ENCODE assay signal across 9 mouse cellular contexts in genomic region chr2:132264266-132264710, GRCm38 (mm10). TPM values are rescaled to one million over a fixed set of nuclear protein-coding genes. Genes with fewer than 3 reads are reported as not detected.
DNase-seq lines count a peak whose midpoint lies in the region; ATAC-seq lines count a peak whose summit lies in the region.
"Had no signal": no experiment of that assay in that cellular context is flagged by ENCODE, and none has a peak within 500 bp of the region (broad histone marks: within the 10 kb centered on the region; RNA-seq: fewer than 3 reads in every experiment).

No protein-coding gene starts in this region.

- H3K27ac ChIP-seq in kidney, embryonic 14.5 days (ENCODE audit: low read depth, low read length) = 0 out of 2 replicates have a peak overlapping the region, but pooled peaks have one; percentile 68
- H3K27ac ChIP-seq in brown adipose tissue, adult 24 weeks (replicated peaks; ENCODE audit: low read depth, low read length) = peak overlapping the region; percentile 67
- H3K27ac ChIP-seq in hindbrain, embryonic 16.5 days (ENCODE audit: low read depth, low read length) = peak overlapping the region; percentile 83; the same call in 1 of the 2 replicates
- peak overlapping the region; percentile 86; the same call in 1 of the 2 replicates for H3K27ac ChIP-seq in midbrain, embryonic 13.5 days

- H3K4me2 ChIP-seq in kidney, embryonic 14.5 days (replicated peaks; ENCODE audit: low read depth, low read length) = peak overlapping the region; percentile 67
- peak overlapping the region; percentile 54 for H3K4me2 ChIP-seq in hindbrain, embryonic 16.5 days (ENCODE audit: low read length)
- peak overlapping the region; percentile 75 for H3K4me2 ChIP-seq in midbrain, embryonic 13.5 days (replicated peaks)

- H3K9ac ChIP-seq in kidney, embryonic 14.5 days (ENCODE audit: low read depth, low read length) = peak overlapping the region; percentile 89
- H3K9ac ChIP-seq in hindbrain, embryonic 16.5 days (ENCODE audit: low read depth, low read length) = peak overlapping the region; percentile 83
- H3K9ac ChIP-seq in midbrain, embryonic 13.5 days (replicated peaks) = peak overlapping the region; percentile 89

- H3K36me3 ChIP-seq in kidney, embryonic 14.5 days (ENCODE audit: control insufficient read depth, insufficient read depth, low read length) = no peaks in the 10 kb centered on the region
- H3K36me3 ChIP-seq in hindbrain, embryonic 16.5 days (ENCODE audit: control insufficient read depth, insufficient read depth, low read length) = no peaks in the 10 kb centered on the region
- H3K36me3 ChIP-seq in midbrain, embryonic 13.5 days = no peaks in the 10 kb centered on the region

- H3K4me1 ChIP-seq in kidney, embryonic 14.5 days (ENCODE audit: control insufficient read depth, insufficient read depth, low read length) = peaks cover 12% of the 10 kb centered on the region; the same call in 1 of the 2 replicates
- peaks cover 8% of the 10 kb centered on the region for H3K4me1 ChIP-seq in brown adipose tissue, adult 24 weeks (ENCODE audit: control insufficient read depth, insufficient read depth, insufficient read length, low read length)
- H3K4me1 ChIP-seq in hindbrain, embryonic 16.5 days (ENCODE audit: control insufficient read depth, insufficient read depth, low read depth, low read length) = peaks cover 12% of the 10 kb centered on the region
- peaks cover 13% of the 10 kb centered on the region for H3K4me1 ChIP-seq in midbrain, embryonic 13.5 days (replicated peaks)

- no peaks in the 10 kb centered on the region for H3K27me3 ChIP-seq in kidney, embryonic 14.5 days (ENCODE audit: control insufficient read depth, insufficient read depth, low read length)
- H3K27me3 ChIP-seq in hindbrain, embryonic 16.5 days (replicated peaks; ENCODE audit: control insufficient read depth, insufficient read depth, low read length) = no peaks in the 10 kb centered on the region
- no peaks in the 10 kb centered on the region for H3K27me3 ChIP-seq in midbrain, embryonic 13.5 days
- H3K27me3 ChIP-seq: Patski had no signal

- no peak for DNase-seq in kidney, postnatal 14 days
- no peak for DNase-seq in adrenal gland, postnatal 25 days
- DNase-seq in embryo, embryonic 11 days = no peak
- no peak for DNase-seq in adrenal gland, adult 8-10 months

- no peaks in the 10 kb centered on the region for H3K9me3 ChIP-seq in kidney, embryonic 14.5 days (ENCODE audit: control insufficient read depth, low read length)
- H3K9me3 ChIP-seq in hindbrain, embryonic 16.5 days (ENCODE audit: control insufficient read depth, low read length) = no peaks in the 10 kb centered on the region
- no peaks in the 10 kb centered on the region for H3K9me3 ChIP-seq in midbrain, embryonic 13.5 days

- no peak for ATAC-seq in kidney, embryonic 14.5 days (ENCODE audit: low FRiP score, low TSS enrichment)
- ATAC-seq in hindbrain, embryonic 16.5 days = no peak
- no peak for ATAC-seq in midbrain, embryonic 13.5 days

- peak overlapping the region; percentile 90 for H3K4me3 ChIP-seq in kidney, embryonic 14.5 days (ENCODE audit: low read length)
- peak overlapping the region; percentile 91 for H3K4me3 ChIP-seq in brown adipose tissue, adult 24 weeks (ENCODE audit: insufficient read depth, low read depth, low read length)
- H3K4me3 ChIP-seq in hindbrain, embryonic 16.5 days (ENCODE audit: low read length) = peak overlapping the region; percentile 71
- H3K4me3 ChIP-seq in midbrain, embryonic 13.5 days (replicated peaks) = peak overlapping the region; percentile 91

- 18% methylated on average over 6 of the region's 6 CpGs for WGBS in kidney, embryonic 14.5 days
- 13% methylated on average over 6 of the region's 6 CpGs for WGBS in hindbrain, embryonic 16.5 days
- WGBS in midbrain, embryonic 13.5 days = 16% methylated on average over 6 of the region's 6 CpGs

RNA-seq across cellular contexts. Expression of gene Cds2, which starts 1.3 kb away (rescaled TPM):
- 24.4 and 27.3 TPM in 2 replicates for polyA plus RNA-seq in kidney, embryonic 14.5 days (2014; fragmentation: Nextera tagmentation; extraction: Ambion mirVana)
- polyA plus RNA-seq in brown adipose tissue, adult 24 weeks (2012; ENCODE audit: insufficient read depth, insufficient read length, missing spikeins) = 27.4 and 37.3 TPM in 2 replicates
- polyA plus RNA-seq in hindbrain, embryonic 16.5 days (2015; fragmentation: Nextera tagmentation; extraction: Ambion mirVana) = 46.2 and 46.3 TPM in 2 replicates
- polyA plus RNA-seq in midbrain, embryonic 13.5 days (2015; fragmentation: Nextera tagmentation; extraction: Ambion mirVana) = 24.4 and 28.4 TPM in 2 replicates
- total RNA-seq in adrenal gland, postnatal 25 days (2021) = 70.5 and 91.0 TPM in 2 replicates
- total RNA-seq in adrenal gland, adult 8-10 months (2022) = 100 to 1,000 TPM in 1 of 4 experiments, 10 to 100 TPM in 3; 73.5 to 114 (median 87.4) TPM

RNA-seq across cellular contexts. Expression of gene Pcna, which starts 11.2 kb away (rescaled TPM):
- 339 and 383 TPM in 2 replicates for polyA plus RNA-seq in kidney, embryonic 14.5 days (2014; fragmentation: Nextera tagmentation; extraction: Ambion mirVana)
- polyA plus RNA-seq in brown adipose tissue, adult 24 weeks (2012; ENCODE audit: insufficient read depth, insufficient read length, missing spikeins) = 46.7 and 56.1 TPM in 2 replicates
- polyA plus RNA-seq in hindbrain, embryonic 16.5 days (2015; fragmentation: Nextera tagmentation; extraction: Ambion mirVana) = 112 and 114 TPM in 2 replicates
- 157 and 166 TPM in 2 replicates for polyA plus RNA-seq in midbrain, embryonic 13.5 days (2015; fragmentation: Nextera tagmentation; extraction: Ambion mirVana)
- total RNA-seq in adrenal gland, postnatal 25 days (2021) = 92.6 and 103 TPM in 2 replicates
- 10 to 100 TPM; 58.8 to 71.5 (median 65.4) TPM for total RNA-seq in adrenal gland, adult 8-10 months (2022)

RNA-seq across cellular contexts. Expression of gene Tmem230, which starts 16.7 kb away (rescaled TPM):
- polyA plus RNA-seq in kidney, embryonic 14.5 days (2014; fragmentation: Nextera tagmentation; extraction: Ambion mirVana) = 42.9 and 47.3 TPM in 2 replicates
- 24.9 and 31.3 TPM in 2 replicates for polyA plus RNA-seq in brown adipose tissue, adult 24 weeks (2012; ENCODE audit: insufficient read depth, insufficient read length, missing spikeins)
- polyA plus RNA-seq in hindbrain, embryonic 16.5 days (2015; fragmentation: Nextera tagmentation; extraction: Ambion mirVana) = 47.1 and 48.0 TPM in 2 replicates
- polyA plus RNA-seq in midbrain, embryonic 13.5 days (2015; fragmentation: Nextera tagmentation; extraction: Ambion mirVana) = 53.9 TPM in 2 replicates
- 46.2 and 46.4 TPM in 2 replicates for total RNA-seq in adrenal gland, postnatal 25 days (2021)
- 10 to 100 TPM; 44.1 to 48.7 (median 46.3) TPM for total RNA-seq in adrenal gland, adult 8-10 months (2022)
